Mouse (Mus musculus) intestine, embryonic 15.5 days (tissue): ENCODE measurements around the gene Pkp4. TPM values are rescaled to one million over a fixed set of nuclear protein-coding genes. Genes with fewer than 3 reads are reported as not detected.

Experiments
- ATAC-seq: fragments of 200-750 bp; cut with Nextera tagmentation; 2 replicates; pipeline ENCODE4 v1.8.0; 2017; ENCODE audit warnings: moderate TSS enrichment, moderate library complexity
- H3K27ac ChIP-seq: fragments of 300-500 bp; sonication (generic); 2 replicates; pipeline ENCODE4 v1.5.1; 2015; ENCODE audit warnings: mild to moderate bottlenecking, inconsistent platforms
- H3K27me3 ChIP-seq: fragments of 300-500 bp; sonication (generic); replicated peaks from 2 replicates; pipeline ENCODE4 v1.6.1; 2015; ENCODE audit warnings: inconsistent platforms
- H3K36me3 ChIP-seq: fragments of 300-500 bp; sonication (generic); 2 replicates; pipeline ENCODE4 v1.6.1; 2015; ENCODE audit warnings: inconsistent platforms
- H3K4me1 ChIP-seq: fragments of 300-500 bp; sonication (generic); replicated peaks from 2 replicates; pipeline ENCODE4 v1.6.1; 2015; ENCODE audit warnings: inconsistent platforms
- H3K4me2 ChIP-seq: fragments of 300-500 bp; sonication (generic); replicated peaks from 2 replicates; pipeline ENCODE4 v1.6.1; 2015; ENCODE audit warnings: mild to moderate bottlenecking, inconsistent platforms
- H3K4me3 ChIP-seq: fragments of 300-500 bp; sonication (generic); replicated peaks from 2 replicates; pipeline ENCODE4 v1.5.1; 2015; ENCODE audit warnings: inconsistent platforms
- H3K9ac ChIP-seq: fragments of 300-500 bp; sonication (generic); 2 replicates; pipeline ENCODE4 v1.6.1; 2015; ENCODE audit warnings: inconsistent platforms
- H3K9me3 ChIP-seq: fragments of 300-500 bp; sonication (generic); 2 replicates; pipeline ENCODE4 v1.6.1; 2016; ENCODE audit warnings: inconsistent platforms
- WGBS: fragments of 180-500 bp; shearing (Covaris S2); methylation state at CpG from one replicate; pipeline ENCODE4 v1.1.7; 2015; 5-methylcytosine and 5-hydroxymethylcytosine counted together
- polyA plus RNA-seq: library from polyadenylated mRNA; unstranded; fragments of >200 nt; fragmentation: Nextera tagmentation; extraction: Ambion mirVana; gene quantifications from 2 replicates; pipeline ENCODE4 v1.2.1, GENCODE M21; 2015

Gene Pkp4
- polyA plus RNA-seq, 1 experiment from 2014 or later = 17.4 TPM

DNA sequence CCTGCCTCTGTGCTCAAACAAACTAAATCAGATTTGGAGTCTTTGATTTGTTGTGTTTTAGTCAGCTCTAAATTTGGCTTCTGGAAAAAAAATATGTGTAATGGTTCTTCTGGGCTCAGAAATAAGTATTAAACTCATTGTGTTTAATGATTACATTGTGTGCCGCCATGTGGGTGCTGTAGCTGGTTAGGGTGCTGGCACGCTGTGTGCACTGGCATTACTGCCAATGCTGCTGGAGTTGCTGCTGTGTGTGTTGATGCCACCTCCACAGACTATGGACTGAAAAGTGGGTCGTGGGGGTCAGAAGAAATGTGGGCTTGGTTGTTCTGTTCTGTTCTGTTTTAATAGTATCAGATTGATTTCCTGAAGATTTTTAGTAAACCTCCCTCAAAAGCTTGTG is 92.8 kb downstream of the Pkp4 start:
- Histone ChIP-seq H3K27me3 (no peaks in the 10 kb centered on the region), H3K9ac (no peak overlapping the region), H3K4me3 (no peak overlapping the region), H3K9me3 (no peaks in the 10 kb centered on the region), H3K4me1 (no peaks in the 10 kb centered on the region), H3K27ac (no peak overlapping the region), H3K4me2 (no peak overlapping the region), H3K36me3 (no peaks in the 10 kb centered on the region)
- WGBS = 89% methylated on average over 3 of the region's 3 CpGs
- ATAC-seq = no peak

DNA sequence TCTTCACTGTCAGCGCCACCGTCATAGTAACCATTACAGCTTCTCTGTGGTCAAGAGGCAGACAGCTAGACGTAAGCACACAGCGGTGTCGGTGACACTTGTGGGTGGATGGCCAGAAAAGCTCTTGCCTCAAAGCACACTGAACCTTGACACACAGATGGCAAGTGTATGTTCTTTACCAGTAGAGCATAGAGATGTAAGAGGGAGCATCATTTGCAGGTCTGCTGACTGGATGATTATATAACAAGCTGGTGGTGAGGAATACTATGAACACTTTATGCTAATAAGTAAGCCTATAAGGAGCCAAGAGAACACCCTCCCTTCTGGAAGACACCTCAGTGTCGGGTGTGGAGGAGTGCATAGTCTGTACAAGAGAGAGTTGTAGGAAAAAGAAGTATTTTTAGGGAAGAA is 98.2 kb downstream of the Pkp4 start:
- Histone ChIP-seq H3K4me2 (no peak overlapping the region), H3K27ac (no peak overlapping the region), H3K9ac (no peak overlapping the region), H3K27me3 (no peaks in the 10 kb centered on the region), H3K36me3 (no peaks in the 10 kb centered on the region), H3K4me3 (no peak overlapping the region), H3K4me1 (no peaks in the 10 kb centered on the region), H3K9me3 (no peaks in the 10 kb centered on the region)
- 89% methylated on average over 6 of the region's 6 CpGs for WGBS
- ATAC-seq = no peak

DNA sequence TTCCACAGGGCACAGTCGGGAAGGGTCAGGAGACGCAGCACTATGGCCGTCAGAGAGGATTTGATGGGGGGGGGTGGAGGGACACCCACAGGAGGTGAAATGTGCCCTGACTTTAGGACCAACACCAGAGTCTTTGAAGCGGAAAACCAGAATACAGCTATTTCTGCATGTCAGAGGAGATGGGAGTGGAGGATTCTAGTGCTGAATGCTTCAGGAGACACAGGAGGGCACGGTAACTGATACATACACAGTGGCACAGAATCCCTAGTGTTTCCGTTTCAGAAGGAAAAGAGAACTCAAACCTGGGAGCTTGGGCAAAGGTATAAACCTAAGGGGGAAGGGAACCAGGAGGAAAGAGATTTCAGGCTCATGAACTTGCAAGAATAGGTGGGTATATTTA is 98.7 kb downstream of the Pkp4 start:
- H3K4me1 ChIP-seq = no peaks in the 10 kb centered on the region
- H3K4me2 ChIP-seq = no peak overlapping the region
- no peaks in the 10 kb centered on the region for H3K9me3 ChIP-seq
- no peak overlapping the region for H3K9ac ChIP-seq
- no peak overlapping the region for H3K4me3 ChIP-seq
- H3K27me3 ChIP-seq = no peaks in the 10 kb centered on the region
- ATAC-seq = no peak
- no peaks in the 10 kb centered on the region for H3K36me3 ChIP-seq
- WGBS = 92% methylated on average over 6 of the region's 6 CpGs
- no peak overlapping the region for H3K27ac ChIP-seq

DNA sequence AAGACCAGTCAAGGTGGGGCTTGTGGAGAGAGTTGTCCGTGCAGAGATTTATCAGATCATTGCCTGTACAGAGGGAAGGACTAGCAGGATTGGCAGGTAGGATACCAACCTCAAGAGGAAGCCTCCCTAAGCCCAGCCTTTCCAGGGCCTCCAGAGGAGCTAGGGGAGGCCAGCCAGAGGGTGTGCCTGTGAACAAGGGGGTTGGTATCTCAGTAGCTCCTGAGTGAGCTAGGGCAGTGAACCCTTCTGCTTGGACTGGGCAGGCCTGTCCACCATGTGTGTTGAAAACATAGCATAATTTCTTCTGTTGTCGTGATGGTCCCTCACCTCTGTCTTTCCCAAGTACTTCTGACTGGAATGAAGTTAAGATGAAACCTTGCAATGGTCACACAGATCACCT is 100.6 kb downstream of the Pkp4 start:
- H3K36me3 ChIP-seq = no peaks in the 10 kb centered on the region
- no peak overlapping the region for H3K4me2 ChIP-seq
- H3K27ac ChIP-seq = no peak overlapping the region
- H3K9me3 ChIP-seq = no peaks in the 10 kb centered on the region
- no peak overlapping the region for H3K4me3 ChIP-seq
- 81% methylated on average over 2 of the region's 2 CpGs for WGBS
- H3K27me3 ChIP-seq = no peaks in the 10 kb centered on the region
- ATAC-seq = peak; percentile 59; the same call in 1 of the 2 replicates
- no peaks in the 10 kb centered on the region for H3K4me1 ChIP-seq
- no peak overlapping the region for H3K9ac ChIP-seq

DNA sequence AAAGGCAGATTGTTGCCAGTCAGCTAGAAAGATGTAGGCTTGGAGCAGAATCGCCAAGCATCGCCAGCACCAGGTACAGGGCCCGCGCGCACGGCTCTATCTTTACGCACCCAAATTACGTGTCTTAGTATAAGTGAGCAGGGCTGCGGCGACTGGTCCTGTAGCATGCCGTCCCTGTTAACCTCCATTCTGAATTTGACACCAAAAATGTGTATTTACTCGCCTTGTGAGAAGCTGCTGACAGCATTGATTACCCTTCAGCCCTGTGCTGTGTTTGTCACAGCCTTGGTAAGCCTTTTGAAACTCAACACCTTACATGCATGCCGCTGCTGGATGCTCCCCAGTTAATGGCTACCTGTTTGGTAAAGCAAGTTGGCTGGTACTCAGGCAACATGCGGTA is 105.8 kb downstream of the Pkp4 start:
- H3K4me2 ChIP-seq = no peak overlapping the region
- no peaks in the 10 kb centered on the region for H3K36me3 ChIP-seq
- no peak overlapping the region for H3K9ac ChIP-seq
- no peaks in the 10 kb centered on the region for H3K4me1 ChIP-seq
- H3K9me3 ChIP-seq = no peaks in the 10 kb centered on the region
- 92% methylated on average over 14 of the region's 14 CpGs for WGBS
- no peak overlapping the region for H3K4me3 ChIP-seq
- ATAC-seq = no peak
- H3K27ac ChIP-seq = no peak overlapping the region
- H3K27me3 ChIP-seq = no peaks in the 10 kb centered on the region

DNA sequence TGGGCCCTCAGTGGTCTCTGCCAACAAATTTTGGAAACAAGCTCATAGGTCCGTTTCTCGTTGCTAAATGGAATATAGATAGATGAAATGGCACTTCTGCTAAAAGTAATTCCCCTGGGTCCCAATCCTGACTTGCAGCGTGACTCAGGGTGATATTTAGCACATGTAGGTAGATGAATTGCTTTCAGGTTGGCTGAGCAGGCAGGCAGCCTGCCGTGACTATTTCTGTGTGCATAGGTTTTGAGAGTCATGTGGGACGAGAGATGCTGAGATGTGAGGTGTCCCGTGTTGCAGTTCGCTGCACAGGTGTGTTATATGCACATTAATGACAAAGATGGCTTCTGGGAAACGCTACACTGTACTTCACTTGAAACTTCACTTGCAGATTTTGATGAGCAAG is 111.2 kb downstream of the Pkp4 start:
- Histone ChIP-seq H3K9me3 (no peaks in the 10 kb centered on the region), H3K27ac (no peak overlapping the region), H3K4me2 (no peak overlapping the region), H3K36me3 (no peaks in the 10 kb centered on the region), H3K4me1 (no peaks in the 10 kb centered on the region), H3K27me3 (no peaks in the 10 kb centered on the region), H3K4me3 (no peak overlapping the region), H3K9ac (no peak overlapping the region)
- ATAC-seq = no peak
- 89% methylated on average over 8 of the region's 8 CpGs for WGBS

DNA sequence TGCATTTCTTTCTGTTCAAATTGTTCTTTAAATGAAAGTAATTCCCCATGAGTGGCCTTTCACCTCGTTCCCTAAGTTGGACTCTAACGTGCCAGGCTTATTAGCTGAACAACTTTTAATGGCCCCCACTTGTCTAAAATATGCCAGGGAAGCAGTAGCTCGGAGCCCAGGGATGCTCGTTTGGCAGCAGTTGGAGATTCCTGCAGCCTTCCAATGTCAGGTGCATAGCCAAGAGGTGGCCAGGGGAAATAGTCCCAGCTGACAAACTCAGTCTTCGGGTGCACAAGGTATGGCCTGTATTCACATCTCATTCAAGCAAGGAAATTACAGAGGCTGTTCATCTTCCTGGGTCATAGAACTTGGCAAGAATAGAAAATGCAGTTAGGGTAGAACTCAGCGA is 112.1 kb downstream of the Pkp4 start:
- Histone ChIP-seq H3K9ac (no peak overlapping the region), H3K36me3 (no peaks in the 10 kb centered on the region), H3K9me3 (no peaks in the 10 kb centered on the region), H3K27me3 (no peaks in the 10 kb centered on the region), H3K4me3 (no peak overlapping the region), H3K4me1 (no peaks in the 10 kb centered on the region), H3K4me2 (no peak overlapping the region), H3K27ac (no peak overlapping the region)
- WGBS = 85% methylated on average over 6 of the region's 6 CpGs
- no peak for ATAC-seq

DNA sequence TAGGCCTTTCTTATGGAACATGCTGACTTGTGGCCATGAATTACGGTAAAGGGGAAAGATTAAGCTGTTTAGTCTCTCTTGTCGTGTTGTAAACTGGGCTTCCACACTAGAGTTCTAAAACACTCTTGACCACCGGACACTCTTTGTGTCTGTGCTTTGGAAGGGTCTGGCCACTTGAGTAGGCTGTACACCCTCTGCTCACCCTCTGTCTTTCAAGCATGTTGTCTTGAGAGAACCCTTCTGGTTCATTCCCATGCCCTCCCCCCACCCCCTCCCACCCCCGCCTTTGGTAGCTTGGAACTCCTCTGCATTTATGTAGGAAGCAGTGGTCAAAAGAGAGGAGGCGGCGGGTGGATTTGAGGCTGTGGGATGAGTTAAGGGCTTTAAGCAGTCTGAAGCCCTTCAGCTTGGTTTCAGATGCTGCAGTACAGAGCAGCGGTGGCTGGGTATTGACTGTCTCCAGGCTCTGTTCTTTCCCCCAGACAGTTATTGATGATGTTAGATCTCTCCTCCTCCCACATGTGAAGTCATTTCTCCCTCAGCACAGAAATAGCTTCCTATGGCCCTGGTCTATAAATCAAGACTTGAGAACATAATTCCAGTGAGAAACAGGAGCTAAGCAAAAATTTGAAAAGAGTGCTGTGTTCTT is 120.4 kb downstream of the Pkp4 start:
- no peak for ATAC-seq
- 73% methylated on average over 7 of the region's 7 CpGs for WGBS
- Histone ChIP-seq H3K9me3 (no peaks in the 10 kb centered on the region), H3K4me1 (0 out of 2 replicates have a peak, but pooled peaks cover 3% of the 10 kb centered on the region), H3K27ac (no peak overlapping the region), H3K4me2 (no peak overlapping the region), H3K27me3 (no peaks in the 10 kb centered on the region), H3K36me3 (no peaks in the 10 kb centered on the region), H3K9ac (no peak overlapping the region), H3K4me3 (no peak overlapping the region)

DNA sequence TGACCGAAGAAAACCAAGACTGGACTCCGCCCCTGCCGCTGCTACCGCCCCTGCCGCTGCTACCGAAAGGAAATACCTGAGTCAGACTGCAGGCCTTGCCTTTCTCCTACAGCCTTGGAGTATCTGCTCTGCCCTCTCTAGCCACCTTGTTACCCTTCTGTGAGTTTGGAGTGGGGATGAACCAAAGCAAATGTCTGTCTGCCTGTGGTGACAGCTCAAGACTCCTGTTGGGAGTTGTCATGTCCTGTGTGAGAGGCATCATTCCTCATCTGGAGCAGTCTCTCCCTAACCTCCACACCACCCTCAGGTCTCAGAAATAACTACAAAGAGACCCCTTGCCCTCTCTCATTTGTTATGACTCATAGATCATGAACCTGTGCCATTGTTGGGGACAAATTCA is 122.3 kb downstream of the Pkp4 start:
- 97% methylated on average over 6 of the region's 6 CpGs for WGBS
- H3K4me3 ChIP-seq = no peak overlapping the region

DNA sequence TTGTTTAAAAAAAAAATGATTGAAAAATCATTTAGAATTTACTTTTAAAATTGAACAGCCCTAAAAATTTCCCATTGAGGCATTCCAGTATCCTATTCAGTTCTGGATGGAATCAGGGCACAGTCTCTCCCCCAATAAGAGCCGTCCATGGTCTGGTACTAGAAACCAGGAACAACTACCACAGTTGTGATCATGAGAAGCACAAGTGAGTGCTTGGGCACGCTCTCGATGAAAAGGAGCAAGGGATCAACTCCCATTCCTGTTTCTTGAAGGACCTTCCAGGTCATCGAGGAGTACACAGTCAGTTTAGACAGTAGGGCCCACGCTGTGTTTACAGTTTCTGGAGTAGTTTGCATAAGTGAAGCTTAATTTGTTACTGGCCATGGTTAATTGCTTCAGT is 123.6 kb downstream of the Pkp4 start:
- no peaks in the 10 kb centered on the region for H3K27me3 ChIP-seq
- no peak for ATAC-seq
- no peak overlapping the region for H3K4me3 ChIP-seq
- WGBS = 85% methylated on average over 5 of the region's 5 CpGs
- no peaks in the 10 kb centered on the region for H3K36me3 ChIP-seq
- no peak overlapping the region for H3K27ac ChIP-seq
- no peak overlapping the region for H3K9ac ChIP-seq
- 0 out of 2 replicates have a peak, but pooled peaks cover 8% of the 10 kb centered on the region for H3K4me1 ChIP-seq
- no peaks in the 10 kb centered on the region for H3K9me3 ChIP-seq
- no peak overlapping the region for H3K4me2 ChIP-seq

More for the DNA sequence above, 122.3 kb downstream of the Pkp4 start:
- Histone ChIP-seq H3K9ac (no peak overlapping the region), H3K36me3 (no peaks in the 10 kb centered on the region), H3K27ac (no peak overlapping the region), H3K9me3 (no peaks in the 10 kb centered on the region), H3K4me2 (no peak overlapping the region), H3K27me3 (no peaks in the 10 kb centered on the region), H3K4me1 (0 out of 2 replicates have a peak, but pooled peaks cover 8% of the 10 kb centered on the region)
- ATAC-seq = no peak

DNA sequence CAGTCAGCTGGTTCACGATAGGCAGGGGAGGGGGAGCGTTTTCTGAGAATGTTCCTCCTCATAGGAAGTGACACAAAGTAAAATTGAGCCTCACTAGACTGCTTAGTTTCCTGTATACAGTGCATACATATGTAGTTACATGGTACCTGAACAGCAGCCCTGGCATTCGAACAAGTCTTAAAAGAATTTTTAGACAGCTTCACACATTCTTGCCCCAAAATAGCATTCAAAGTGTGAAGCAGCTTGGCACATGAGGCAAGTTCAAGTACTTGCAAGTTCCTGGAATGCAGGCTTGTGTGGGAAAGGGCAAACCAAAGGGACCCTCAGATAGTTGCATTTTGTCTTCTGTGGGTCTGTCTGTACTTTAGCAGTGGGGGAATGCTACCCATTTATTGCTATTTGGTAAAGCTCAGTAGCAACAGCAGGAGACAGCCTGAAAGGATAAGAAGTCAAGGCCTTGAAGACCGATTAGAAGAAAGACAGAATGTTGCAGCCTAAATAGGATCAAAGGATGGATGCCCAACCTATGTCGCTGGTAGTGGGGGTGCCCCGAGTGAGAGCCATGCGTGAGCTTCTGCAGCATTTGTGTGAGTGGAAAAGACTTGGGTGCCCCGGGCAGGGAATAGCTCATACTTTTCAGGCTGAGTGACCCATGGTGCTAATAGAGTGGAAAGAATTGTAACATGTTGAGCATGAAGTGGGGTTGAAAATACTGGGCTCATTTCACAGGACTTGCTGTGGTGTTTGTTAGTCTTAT is 124.3 kb downstream of the Pkp4 start:
- H3K36me3 ChIP-seq = no peaks in the 10 kb centered on the region
- 84% methylated on average over 8 of the region's 8 CpGs for WGBS

DNA sequence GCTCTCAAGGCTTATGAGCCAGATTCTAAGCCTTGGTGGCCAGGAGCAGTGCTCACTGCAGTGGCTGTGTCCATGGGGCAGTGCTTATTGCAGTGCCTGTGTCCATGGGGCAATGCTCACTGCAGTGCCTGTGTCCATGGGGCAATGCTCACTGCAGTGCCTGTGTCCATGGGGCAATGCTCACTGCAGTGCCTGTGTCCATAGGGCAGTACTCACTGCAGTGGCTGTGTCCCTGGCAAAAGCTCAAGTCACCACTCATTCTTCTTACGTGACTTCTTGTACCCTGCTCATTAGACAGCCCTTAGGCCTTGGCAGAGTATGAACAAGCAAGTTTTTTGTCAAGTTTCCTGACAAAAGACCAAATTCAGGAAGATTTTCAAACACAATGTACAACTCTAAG is 124.9 kb downstream of the Pkp4 start:
- Histone ChIP-seq H3K9ac (no peak overlapping the region), H3K36me3 (no peaks in the 10 kb centered on the region), H3K9me3 (no peaks in the 10 kb centered on the region), H3K4me1 (0 out of 2 replicates have a peak, but pooled peaks cover 8% of the 10 kb centered on the region), H3K4me2 (no peak overlapping the region), H3K27me3 (no peaks in the 10 kb centered on the region), H3K27ac (no peak overlapping the region), H3K4me3 (no peak overlapping the region)
- ATAC-seq = no peak
- 65% methylated on average over 1 of the region's 1 CpGs for WGBS

More for the DNA sequence above, 124.3 kb downstream of the Pkp4 start:
- Histone ChIP-seq H3K4me1 (0 out of 2 replicates have a peak, but pooled peaks cover 8% of the 10 kb centered on the region), H3K9me3 (no peaks in the 10 kb centered on the region), H3K9ac (no peak overlapping the region), H3K4me2 (no peak overlapping the region), H3K27ac (no peak overlapping the region), H3K4me3 (no peak overlapping the region), H3K27me3 (no peaks in the 10 kb centered on the region)
- ATAC-seq = no peak

DNA sequence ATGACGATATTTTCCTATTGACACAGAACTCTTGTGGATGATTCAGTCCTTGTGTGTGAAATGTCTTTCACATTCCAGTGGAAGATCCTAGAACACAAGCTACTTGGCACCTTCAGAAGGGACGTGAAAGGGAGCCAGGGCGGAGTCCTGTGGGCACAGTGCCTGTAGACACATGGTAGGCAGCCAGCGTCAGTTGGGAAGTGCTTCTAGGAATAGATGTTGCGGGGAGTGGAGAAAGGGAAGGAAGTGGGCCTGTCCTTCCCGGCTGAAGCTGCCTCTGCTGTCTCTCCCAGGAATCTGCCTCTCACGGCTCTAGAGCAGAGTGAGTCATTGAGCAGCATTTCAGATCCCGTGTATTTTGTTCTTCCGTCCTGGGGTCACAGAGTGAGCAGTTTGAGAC is 125.6 kb downstream of the Pkp4 start:
- no peak overlapping the region for H3K4me3 ChIP-seq
- H3K27ac ChIP-seq = no peak overlapping the region
- ATAC-seq = no peak
- WGBS = 53% methylated on average over 9 of the region's 9 CpGs
- H3K36me3 ChIP-seq = no peaks in the 10 kb centered on the region
- no peaks in the 10 kb centered on the region for H3K27me3 ChIP-seq
- no peak overlapping the region for H3K4me2 ChIP-seq
- no peak overlapping the region for H3K9ac ChIP-seq
- H3K4me1 ChIP-seq = 0 out of 2 replicates have a peak, but pooled peaks cover 6% of the 10 kb centered on the region
- no peaks in the 10 kb centered on the region for H3K9me3 ChIP-seq
